Mouse (Mus musculus) T-helper 17 cell (primary cell): Measurements from ENCODE around the gene Slc35f6.

ENCODE experiments used
- in situ Hi-C, 2 experiments: fragments of 300-600 bp; cut with MboI, MseI; formaldehyde crosslinking; loops; 1 replicate in 1 of 2; 2 replicates in 1 of 2; pipeline ENCODE4 v1.15.1; 2025; ENCODE audit warnings: high pct_unique_total_duplicates in 2 of 2

Slc35f6 gene

DNA sequence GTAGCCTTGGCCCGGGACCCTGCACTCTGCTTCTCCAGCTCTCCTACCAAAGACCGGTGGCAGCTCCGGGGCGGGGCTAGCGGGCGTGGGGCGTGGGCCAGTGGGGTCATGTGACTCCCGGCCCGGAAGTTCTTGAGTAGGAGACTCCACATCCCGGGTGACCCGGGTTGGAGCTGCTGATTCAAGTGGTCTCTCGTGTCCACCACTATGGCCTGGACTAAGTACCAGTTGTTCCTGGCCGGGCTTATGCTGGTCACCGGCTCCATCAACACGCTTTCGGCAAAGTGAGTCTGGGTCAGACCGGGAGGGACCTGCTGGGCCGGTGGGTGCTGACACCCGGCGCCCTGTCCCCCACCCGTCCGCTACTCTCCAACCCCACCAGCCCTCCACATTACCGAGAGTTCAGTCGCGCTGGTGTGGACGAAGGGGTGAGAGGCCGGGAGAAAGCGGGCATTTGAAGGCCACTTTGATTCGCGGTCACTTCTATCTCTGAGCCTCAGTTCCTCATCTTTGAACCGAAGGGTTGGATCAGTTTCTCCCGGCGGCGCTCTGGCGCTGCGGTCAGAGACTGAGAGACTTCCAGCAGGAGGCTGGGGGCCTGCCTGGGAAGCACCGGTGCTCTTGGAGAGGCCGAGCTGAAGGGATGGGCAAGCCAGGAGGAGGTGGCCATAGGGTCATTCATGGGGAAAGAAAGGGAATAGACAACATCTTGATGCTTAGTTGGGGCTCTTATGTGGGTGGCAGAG lies at the start of gene Slc35f6:
Gene Slc35f6 (plus strand): TSS at position 119 of the 746 bp plus-strand sequence.
- in situ Hi-C loops = loop anchor here in 1 of 2 experiments (25.0 kb wide), 1 partner anchor 1261 kb away; the partner anchor contains the start of gene Lmbr1

DNA sequence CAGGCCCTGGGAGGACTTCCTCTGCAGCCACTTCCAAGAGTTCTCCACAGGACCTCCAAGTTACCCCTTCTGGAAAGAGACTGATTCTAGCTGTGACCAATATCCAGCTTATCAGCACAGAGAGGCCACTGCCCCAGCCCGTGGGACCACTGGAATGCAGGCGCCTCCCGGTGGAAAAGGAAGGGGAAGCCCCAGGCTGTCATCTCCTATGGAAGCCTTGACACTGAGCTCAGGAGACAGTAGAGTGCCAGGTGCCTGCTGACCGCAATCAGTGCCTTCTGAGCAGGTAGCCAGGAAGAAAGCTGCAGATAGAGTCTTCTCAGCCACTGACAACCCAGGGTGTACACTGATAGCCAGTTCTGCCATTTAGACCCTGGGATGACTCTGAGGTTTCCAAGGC lies 46.3 kb upstream of the Slc35f6 start:
- in situ Hi-C loops = loop anchor here in 1 of 2 experiments (5.0 kb wide), 1 partner anchor 319 kb away; the partner anchor contains the start of gene Drc1

- in situ Hi-C loops = loop anchor here in 1 of 2 experiments (5.0 kb wide), 1 partner anchor 321 kb away; the partner anchor contains the start of gene Drc1
Measured at GRCm38 (mm10) chr5:30603255-30603654, 44.5 kb upstream of the Slc35f6 start.

DNA sequence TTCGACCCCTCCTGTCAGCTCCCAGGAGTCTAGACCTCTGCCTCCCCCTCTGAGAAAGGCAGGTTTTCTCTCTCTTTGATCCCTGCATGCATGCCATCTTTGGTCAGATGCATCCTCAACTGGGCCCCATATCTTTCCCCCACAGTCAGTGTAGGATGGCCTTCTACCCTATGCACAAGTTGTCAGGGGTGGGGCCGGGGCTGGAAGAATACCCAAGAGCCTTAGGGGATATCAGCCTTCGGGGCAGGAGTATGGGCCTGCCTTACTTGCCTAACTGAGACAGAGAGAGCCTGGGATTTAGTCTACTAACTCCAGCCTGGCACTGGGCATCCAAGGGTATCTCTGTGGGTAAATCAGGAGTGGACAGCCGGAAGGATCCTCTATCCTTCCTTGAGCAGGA lies 43.8 kb upstream of the Slc35f6 start:
- in situ Hi-C loops = loop anchor here in 1 of 2 experiments (5.0 kb wide), 1 partner anchor 322 kb away; the partner anchor contains the start of gene Drc1

DNA sequence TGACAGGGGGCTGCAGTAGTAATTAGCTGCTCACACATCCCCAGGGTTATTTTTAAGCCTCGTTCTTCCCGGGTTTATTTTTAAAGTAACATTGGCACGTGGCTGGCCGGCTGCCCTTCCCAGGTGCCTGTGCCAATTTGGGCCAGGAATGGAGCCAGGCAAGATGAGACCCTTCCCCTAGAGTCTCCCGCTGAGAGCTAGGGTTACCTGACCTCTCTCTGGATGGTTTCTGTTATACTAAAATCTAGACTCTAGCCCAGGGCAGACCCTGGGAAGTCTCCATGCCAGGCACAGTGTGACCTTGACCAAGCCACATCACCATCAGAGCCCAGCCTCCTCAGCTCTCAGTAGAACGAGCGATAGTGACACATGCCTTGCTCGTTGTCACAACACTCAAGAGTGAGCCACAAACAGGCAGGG lies 43.0 kb upstream of the Slc35f6 start:
- in situ Hi-C loops = loop anchor here in 1 of 2 experiments (5.0 kb wide), 1 partner anchor 322 kb away; the partner anchor contains the start of gene Drc1

- in situ Hi-C loops = no loop called here
Measured at GRCm38 (mm10) chr5:30605649-30606048, 42.1 kb upstream of the Slc35f6 start.

- in situ Hi-C loops = no loop called here
Measured at GRCm38 (mm10) chr5:30606424-30607073, 41.2 kb upstream of the Slc35f6 start.

DNA sequence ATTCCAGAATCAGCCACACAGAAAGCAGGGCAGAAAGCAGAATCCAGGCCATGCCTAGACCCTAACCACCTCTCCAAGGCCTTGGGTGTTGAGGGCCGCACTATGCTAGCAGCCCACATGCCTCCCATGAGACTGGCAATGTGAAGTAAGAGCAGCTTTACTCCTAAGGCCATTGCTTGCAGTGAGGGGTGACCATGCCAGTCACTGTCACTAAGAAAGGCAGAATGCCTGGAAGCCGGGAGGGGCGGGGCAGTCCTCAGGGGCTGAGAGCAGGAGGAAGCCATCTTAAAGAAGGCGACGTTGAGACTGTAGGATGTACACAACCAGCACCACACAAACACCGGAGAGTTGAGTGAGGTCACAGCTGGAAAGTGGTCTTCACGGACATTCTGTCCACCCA lies 38.6 kb upstream of the Slc35f6 start:
- in situ Hi-C loops = no loop called here

DNA sequence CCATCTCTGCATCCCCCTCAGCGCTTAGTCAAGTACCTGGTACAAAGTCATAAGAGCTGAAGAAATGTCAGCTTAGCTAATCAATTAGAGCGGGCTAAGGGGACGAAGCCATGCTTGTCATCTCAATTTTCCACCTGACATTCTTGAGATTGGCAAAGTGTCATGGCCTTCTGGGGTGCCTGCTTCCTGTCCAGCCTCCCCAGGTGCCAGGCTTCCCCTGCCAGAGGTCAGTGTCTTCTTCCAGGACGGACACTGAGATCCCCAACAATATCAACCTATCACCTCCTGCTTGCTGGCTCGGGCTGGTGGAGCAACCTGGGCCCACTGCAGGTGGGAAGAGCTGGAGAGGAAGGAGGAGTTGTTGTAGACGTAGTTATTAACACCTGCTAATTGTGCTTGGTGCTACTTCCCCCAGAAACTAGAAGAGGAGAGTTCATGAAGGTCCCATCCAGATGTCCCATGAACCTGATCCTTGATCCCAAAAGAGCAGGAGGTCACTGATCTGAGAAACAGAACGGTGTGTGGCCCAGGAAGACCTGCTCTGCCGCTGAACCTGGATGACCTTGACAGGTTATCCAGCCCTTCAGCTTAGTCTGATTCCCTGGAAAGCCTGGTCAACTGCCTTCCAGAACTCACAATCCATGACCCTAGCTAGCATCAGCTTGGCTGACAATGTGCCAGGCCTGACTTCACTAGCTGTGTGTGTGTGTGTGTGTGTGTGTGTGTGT lies 37.7 kb upstream of the Slc35f6 start:
- in situ Hi-C loops = loop anchor here in 1 of 2 experiments (10.0 kb wide), 1 partner anchor 1375 kb away; no protein-coding TSS in a partner anchor

DNA sequence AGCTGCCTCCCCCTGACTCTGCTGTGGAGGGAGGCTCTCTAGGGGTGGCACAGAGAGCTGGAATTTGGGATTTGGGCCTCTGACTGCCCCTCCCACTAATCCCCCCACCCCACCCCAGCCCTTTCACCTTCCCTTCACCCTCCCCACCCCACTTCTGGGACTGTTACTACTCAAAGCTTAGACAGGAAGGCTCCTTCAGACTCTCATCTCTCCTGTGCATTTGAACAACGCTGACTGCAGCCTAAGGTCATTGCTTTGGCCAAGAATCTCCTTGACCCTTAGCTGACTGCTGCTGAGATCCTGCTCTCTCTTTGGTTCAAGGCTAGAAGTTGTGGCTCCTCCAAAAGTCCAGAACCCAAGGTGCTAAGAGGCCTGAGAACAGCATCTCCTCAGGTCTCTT lies 36.6 kb upstream of the Slc35f6 start:
- in situ Hi-C loops = loop anchor here in 1 of 2 experiments (10.0 kb wide), 1 partner anchor 1376 kb away; no protein-coding TSS in a partner anchor

- in situ Hi-C loops = loop anchor here in 1 of 2 experiments (10.0 kb wide), 1 partner anchor 1377 kb away; no protein-coding TSS in a partner anchor
Measured at GRCm38 (mm10) chr5:30611689-30612088, 36.0 kb upstream of the Slc35f6 start.

DNA sequence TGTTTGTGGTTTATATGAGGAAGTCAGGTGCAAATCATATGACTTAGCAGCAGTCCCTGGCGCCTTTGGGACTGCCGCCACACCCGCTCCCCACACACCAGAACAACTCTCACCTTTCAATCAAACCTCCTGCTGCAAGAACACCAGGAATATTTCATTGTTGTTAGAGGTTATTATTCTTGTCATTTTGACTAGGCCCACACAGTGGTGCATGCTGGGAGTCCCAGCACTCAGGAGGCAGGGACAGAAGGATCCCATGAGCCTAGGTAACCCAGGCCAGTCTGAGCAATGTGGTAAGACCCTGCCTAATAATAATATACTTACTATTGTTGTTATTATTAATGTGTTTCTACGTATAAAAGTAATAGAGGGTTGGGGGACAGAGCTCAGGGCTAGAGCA lies 35.2 kb upstream of the Slc35f6 start:
- in situ Hi-C loops = loop anchor here in 1 of 2 experiments (10.0 kb wide), 1 partner anchor 1378 kb away; no protein-coding TSS in a partner anchor

GRCm38 (mm10) chr5:30613242-30613641 lies 34.5 kb upstream of the Slc35f6 start:
- in situ Hi-C loops = loop anchor here in 1 of 2 experiments (10.0 kb wide), 1 partner anchor 1378 kb away; no protein-coding TSS in a partner anchor

- in situ Hi-C loops = loop anchor here in 1 of 2 experiments (10.0 kb wide), 1 partner anchor 1379 kb away; no protein-coding TSS in a partner anchor
Measured at GRCm38 (mm10) chr5:30614221-30614620, 33.5 kb upstream of the Slc35f6 start.

GRCm38 (mm10) chr5:30615416-30615815 lies 32.3 kb upstream of the Slc35f6 start:
- in situ Hi-C loops = loop anchor here in 1 of 2 experiments (10.0 kb wide), 1 partner anchor 1381 kb away; no protein-coding TSS in a partner anchor

GRCm38 (mm10) chr5:30615819-30616218 lies 31.9 kb upstream of the Slc35f6 start:
- in situ Hi-C loops = loop anchor here in 1 of 2 experiments (10.0 kb wide), 1 partner anchor 1381 kb away; no protein-coding TSS in a partner anchor

DNA sequence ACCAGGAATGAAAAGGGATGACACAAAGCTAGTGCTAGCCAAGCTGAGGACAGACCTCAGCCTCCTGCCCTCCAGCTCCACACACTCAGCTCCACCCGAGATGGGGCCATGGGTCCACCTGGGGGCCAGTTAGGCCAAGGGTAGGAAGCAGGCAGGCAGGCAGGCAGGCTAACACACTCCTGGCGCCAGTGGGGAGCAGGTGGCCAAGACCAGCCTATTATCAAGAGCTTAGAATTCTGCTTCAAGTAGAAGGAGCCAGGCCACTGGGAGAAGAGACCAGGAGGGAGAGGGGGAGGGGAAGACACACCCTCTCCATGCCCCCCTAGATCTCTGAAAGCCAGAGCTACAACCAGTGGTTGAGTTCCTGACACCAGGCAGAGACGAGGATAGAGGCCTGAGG lies 31.1 kb upstream of the Slc35f6 start:
- in situ Hi-C loops = loop anchor here in 1 of 2 experiments (10.0 kb wide), 1 partner anchor 1382 kb away; no protein-coding TSS in a partner anchor

DNA sequence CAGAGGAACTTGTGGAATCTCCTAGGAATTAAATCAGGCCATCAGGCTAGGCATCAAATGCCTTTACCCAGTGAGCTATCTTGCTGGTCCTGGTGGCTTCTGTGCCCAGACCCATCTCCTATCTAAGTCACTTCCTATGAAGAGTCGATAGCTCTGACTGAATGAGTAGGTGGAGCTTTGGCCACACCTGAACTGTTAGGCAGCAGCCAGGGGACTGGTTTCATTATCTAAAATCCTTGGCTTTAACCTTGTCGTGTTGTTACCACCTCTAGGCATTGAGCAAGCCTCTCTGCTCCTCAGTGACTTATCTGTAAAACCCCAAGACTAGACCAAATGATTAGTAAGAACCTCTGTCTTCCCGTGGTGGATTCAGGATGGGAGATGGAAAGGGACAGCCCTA lies 30.4 kb upstream of the Slc35f6 start:
- in situ Hi-C loops = loop anchor here in 1 of 2 experiments (10.0 kb wide), 1 partner anchor 1383 kb away; no protein-coding TSS in a partner anchor

GRCm38 (mm10) chr5:30617851-30618250 lies 29.9 kb upstream of the Slc35f6 start:
- in situ Hi-C loops = loop anchor here in 1 of 2 experiments (10.0 kb wide), 1 partner anchor 1383 kb away; no protein-coding TSS in a partner anchor

GRCm38 (mm10) chr5:30618376-30619003 lies 29.2 kb upstream of the Slc35f6 start:
- in situ Hi-C loops = loop anchor here in 1 of 2 experiments (10.0 kb wide), 1 partner anchor 1384 kb away; no protein-coding TSS in a partner anchor
